Comparison of ENCODE assay signal across 9 mouse cellular contexts in genomic region chr9:66158885-66159430, GRCm38 (mm10). TPM values are rescaled to one million over a fixed set of nuclear protein-coding genes. Genes with fewer than 3 reads are reported as not detected.
DNase-seq lines count a peak whose midpoint lies in the region; ATAC-seq and TF ChIP-seq lines count a peak whose summit lies in the region.
"Had no signal": no experiment of that assay in that cellular context is flagged by ENCODE, and none has a peak within 500 bp of the region (broad histone marks: within the 10 kb centered on the region; RNA-seq: fewer than 3 reads in every experiment).

No protein-coding gene starts in this region.

- H3K27me3 ChIP-seq in lung, embryonic 14.5 days (ENCODE audit: insufficient read depth, low read length): peaks cover 16% of the 10 kb centered on the region; the same call in 1 of the 2 replicates
- peaks cover 29% of the 10 kb centered on the region for H3K27me3 ChIP-seq in embryonic facial prominence, embryonic 12.5 days
- H3K27me3 ChIP-seq in intestine, embryonic 14.5 days (replicated peaks; ENCODE audit: control insufficient read depth, insufficient read depth, low read length): peaks cover 16% of the 10 kb centered on the region; the same call in 1 of the 2 replicates

- H3K4me2 ChIP-seq in lung, embryonic 14.5 days: peak overlapping the region; percentile 75
- no peak overlapping the region for H3K4me2 ChIP-seq in embryonic facial prominence, embryonic 12.5 days (replicated peaks)
- no peak overlapping the region for H3K4me2 ChIP-seq in intestine, embryonic 14.5 days (ENCODE audit: low read length)

- 75% methylated on average over 6 of the region's 6 CpGs for WGBS in lung, embryonic 14.5 days
- WGBS in embryonic facial prominence, embryonic 12.5 days: 82% methylated on average over 6 of the region's 6 CpGs
- WGBS in intestine, embryonic 14.5 days: 86% methylated on average over 6 of the region's 6 CpGs

- intact Hi-C loops in left cerebral cortex, postnatal 14 days (cut with DNase I): loop anchor here (10.0 kb wide), 1 partner anchor 126 kb away; no protein-coding TSS in a partner anchor

- H3K36me3 ChIP-seq in lung, embryonic 14.5 days (ENCODE audit: insufficient read depth): no peaks in the 10 kb centered on the region
- H3K36me3 ChIP-seq in embryonic facial prominence, embryonic 12.5 days: no peaks in the 10 kb centered on the region
- H3K36me3 ChIP-seq in intestine, embryonic 14.5 days (ENCODE audit: control insufficient read depth, insufficient read depth, low read length): no peaks in the 10 kb centered on the region
- H3K36me3 ChIP-seq: hindbrain, embryonic 10.5 days had no signal

- peak overlapping the region; percentile 49; the same call in 1 of the 2 replicates for H3K9ac ChIP-seq in lung, embryonic 14.5 days
- no peak overlapping the region for H3K9ac ChIP-seq in embryonic facial prominence, embryonic 12.5 days
- no peak overlapping the region for H3K9ac ChIP-seq in intestine, embryonic 14.5 days (ENCODE audit: low read length)

- peak overlapping the region; percentile 43; the same call in 1 of the 2 replicates for H3K4me3 ChIP-seq in lung, embryonic 14.5 days (ENCODE audit: low read depth, low read length)
- H3K4me3 ChIP-seq in embryonic facial prominence, embryonic 12.5 days: no peak overlapping the region
- H3K4me3 ChIP-seq in intestine, embryonic 14.5 days (ENCODE audit: low read depth, low read length): peak overlapping the region; percentile 39; the same call in 1 of the 2 replicates

- no peak for ATAC-seq in lung, embryonic 14.5 days (ENCODE audit: insufficient read depth)
- ATAC-seq in embryonic facial prominence, embryonic 12.5 days (ENCODE audit: insufficient number of reproducible peaks, insufficient read depth, low FRiP score, low TSS enrichment): no peak
- no peak for ATAC-seq in intestine, embryonic 14.5 days (replicated peaks; ENCODE audit: low FRiP score, low TSS enrichment, low read depth)
- ATAC-seq in megakaryocyte-erythroid progenitor cell, adult 5-6 weeks (replicated peaks; ENCODE audit: low FRiP score, low TSS enrichment, poor library complexity, severe bottlenecking): peak; percentile 49

- no peak overlapping the region for H3K27ac ChIP-seq in lung, embryonic 14.5 days (ENCODE audit: low read depth)
- 0 out of 2 replicates have a peak overlapping the region, but pooled peaks have one; percentile 14 for H3K27ac ChIP-seq in embryonic facial prominence, embryonic 12.5 days
- H3K27ac ChIP-seq in intestine, embryonic 14.5 days (ENCODE audit: low read depth): no peak overlapping the region
- H3K27ac ChIP-seq: layer of hippocampus, adult 2 months had no signal

- DNase-seq in lung, embryonic 14.5 days: no peak
- no peak for DNase-seq in lung, postnatal 25 days (ENCODE audit: low spot score)
- no peak for DNase-seq in intestine, embryonic 14.5 days (ENCODE audit: low spot score)
- DNase-seq in left cerebral cortex, postnatal 14 days (ENCODE audit: low spot score in 2 of 2): no peak
- DNase-seq in urinary bladder, postnatal 25 days (ENCODE audit: low spot score): no peak

- no peak for TF ChIP-seq CTCF in lung, embryonic 14.5 days (IDR thresholded peaks at IDR 0.05; ENCODE audit: low read depth)

- no peaks in the 10 kb centered on the region for H3K4me1 ChIP-seq in lung, embryonic 14.5 days (ENCODE audit: insufficient read depth)
- H3K4me1 ChIP-seq in embryonic facial prominence, embryonic 12.5 days: no peaks in the 10 kb centered on the region
- no peaks in the 10 kb centered on the region for H3K4me1 ChIP-seq in intestine, embryonic 14.5 days (replicated peaks; ENCODE audit: control insufficient read depth, insufficient read depth, low read length)

- no peaks in the 10 kb centered on the region for H3K9me3 ChIP-seq in lung, embryonic 14.5 days (ENCODE audit: low read depth, low read length)
- no peaks in the 10 kb centered on the region for H3K9me3 ChIP-seq in embryonic facial prominence, embryonic 12.5 days
- H3K9me3 ChIP-seq in intestine, embryonic 14.5 days (ENCODE audit: control insufficient read depth, low read length): no peaks in the 10 kb centered on the region
- H3K9me3 ChIP-seq: hindbrain, embryonic 10.5 days had no signal

RNA-seq across cellular contexts. Expression of gene Dapk2, which starts 0.9 kb away (rescaled TPM):
- polyA plus RNA-seq in lung, embryonic 14.5 days (2014; fragmentation: Nextera tagmentation; extraction: Ambion mirVana): 5.9 and 7.6 TPM in 2 replicates
- polyA plus RNA-seq in embryonic facial prominence, embryonic 12.5 days (2016; fragmentation: Nextera tagmentation; extraction: Ambion mirVana): 6.0 and 6.6 TPM in 2 replicates
- polyA plus RNA-seq in intestine, embryonic 14.5 days (2014; fragmentation: Nextera tagmentation; extraction: Ambion mirVana): 4.4 and 4.8 TPM in 2 replicates
- total RNA-seq in megakaryocyte-erythroid progenitor cell, adult 5-6 weeks (2014; fragmentation: Nextera tagmentation): 9.2 and 11.0 TPM in 2 replicates
- total RNA-seq in megakaryocyte-erythroid progenitor cell, adult 5-6 weeks (2017): 5.2 and 10.3 TPM in 2 replicates
- 1 to 10 TPM; 2.4 to 5.8 TPM for total RNA-seq in left cerebral cortex, postnatal 14 days (2021)

RNA-seq across cellular contexts. Expression of gene Ciao2a, which starts 32.5 kb away (rescaled TPM):
- 145 and 151 TPM in 2 replicates for polyA plus RNA-seq in lung, embryonic 14.5 days (2014; fragmentation: Nextera tagmentation; extraction: Ambion mirVana)
- 166 and 174 TPM in 2 replicates for polyA plus RNA-seq in embryonic facial prominence, embryonic 12.5 days (2016; fragmentation: Nextera tagmentation; extraction: Ambion mirVana)
- polyA plus RNA-seq in intestine, embryonic 14.5 days (2014; fragmentation: Nextera tagmentation; extraction: Ambion mirVana): 188 and 189 TPM in 2 replicates
- total RNA-seq in megakaryocyte-erythroid progenitor cell, adult 5-6 weeks (2014; fragmentation: Nextera tagmentation): 167 and 182 TPM in 2 replicates
- 165 and 169 TPM in 2 replicates for total RNA-seq in megakaryocyte-erythroid progenitor cell, adult 5-6 weeks (2017)
- 10 to 100 TPM; 26.8 to 28.0 TPM for total RNA-seq in left cerebral cortex, postnatal 14 days (2021)

RNA-seq across cellular contexts. Expression of gene Snx1, which starts 32.6 kb away (rescaled TPM):
- polyA plus RNA-seq in lung, embryonic 14.5 days (2014; fragmentation: Nextera tagmentation; extraction: Ambion mirVana): 116 TPM in 2 replicates
- 129 and 131 TPM in 2 replicates for polyA plus RNA-seq in embryonic facial prominence, embryonic 12.5 days (2016; fragmentation: Nextera tagmentation; extraction: Ambion mirVana)
- 136 and 148 TPM in 2 replicates for polyA plus RNA-seq in intestine, embryonic 14.5 days (2014; fragmentation: Nextera tagmentation; extraction: Ambion mirVana)
- total RNA-seq in megakaryocyte-erythroid progenitor cell, adult 5-6 weeks (2014; fragmentation: Nextera tagmentation): 99.7 and 107 TPM in 2 replicates
- total RNA-seq in megakaryocyte-erythroid progenitor cell, adult 5-6 weeks (2017): 114 and 128 TPM in 2 replicates
- total RNA-seq in left cerebral cortex, postnatal 14 days (2021): 10 to 100 TPM; 51.6 to 56.3 TPM
